Mouse (Mus musculus): ENCODE results near the gene Otub1. TPM values are rescaled to one million over a fixed set of nuclear protein-coding genes. Genes with fewer than 3 reads are reported as not detected.

The Otub1 gene
- polyA plus RNA-seq, 1 experiment from 2014 or later: 233 TPM

- H3K4me2 ChIP-seq: no peak overlapping the region
- no peak for ATAC-seq (ENCODE audit: low FRiP score)
- no peak overlapping the region for H3K27ac ChIP-seq
- no peaks in the 10 kb centered on the region for H3K9me3 ChIP-seq
- 49% methylated on average over 7 of the region's 7 CpGs for WGBS
- peaks cover 95% of the 10 kb centered on the region for H3K4me1 ChIP-seq (replicated peaks)
- no peak overlapping the region for H3K4me3 ChIP-seq
- peaks cover 62% of the 10 kb centered on the region for H3K27me3 ChIP-seq
- H3K36me3 ChIP-seq: no peaks in the 10 kb centered on the region
- H3K9ac ChIP-seq: peak overlapping the region; percentile 25; the same call in 1 of the 2 replicates
Measured at GRCm38 (mm10) chr19:7149158-7149685, 56.9 kb downstream of the Otub1 start.

GRCm38 (mm10) chr19:7148541-7149085, 57.5 kb downstream of the Otub1 start:
- 52% methylated on average over 8 of the region's 8 CpGs for whole genome bisulfite sequencing
- Histone ChIP-seq H3K4me3 (no peak overlapping the region), H3K27me3 (peaks cover 56% of the 10 kb centered on the region), H3K9me3 (no peaks in the 10 kb centered on the region), H3K36me3 (no peaks in the 10 kb centered on the region), H3K4me2 (no peak overlapping the region), H3K27ac (peak overlapping the region; percentile 35; the same call in 1 of the 2 replicates), H3K4me1 (replicated peaks) (peaks cover 95% of the 10 kb centered on the region), H3K9ac (peak overlapping the region; percentile 25)
- no peak for ATAC-seq (ENCODE audit: low FRiP score)

Other genes with a start within 250 kb of the Otub1 start
- gene Ppp1r14b, start 231.3 kb downstream of the Otub1 start, polyA plus RNA-seq (2015; fragmentation: Nextera tagmentation; extraction: Ambion mirVana): 114 and 143 TPM in 2 replicates
- 11.5 and 11.7 TPM in 2 replicates for gene Plcb3, start 229.8 kb downstream of the Otub1 start, polyA plus RNA-seq (2015; fragmentation: Nextera tagmentation; extraction: Ambion mirVana)
- gene Fkbp2, start 225.8 kb downstream of the Otub1 start, polyA plus RNA-seq (2015; fragmentation: Nextera tagmentation; extraction: Ambion mirVana): 108 and 109 TPM in 2 replicates
- 33.5 and 34.9 TPM in 2 replicates for gene Vegfb, start 218.7 kb downstream of the Otub1 start, polyA plus RNA-seq (2015; fragmentation: Nextera tagmentation; extraction: Ambion mirVana)
- 24.2 and 25.9 TPM in 2 replicates for gene Dnajc4, start 213.7 kb downstream of the Otub1 start, polyA plus RNA-seq (2015; fragmentation: Nextera tagmentation; extraction: Ambion mirVana)
- gene Nudt22, start 210.2 kb downstream of the Otub1 start, polyA plus RNA-seq (2015; fragmentation: Nextera tagmentation; extraction: Ambion mirVana): 18.6 and 23.8 TPM in 2 replicates
- 16.6 and 18.0 TPM in 2 replicates for gene Trpt1, start 210.2 kb downstream of the Otub1 start, polyA plus RNA-seq (2015; fragmentation: Nextera tagmentation; extraction: Ambion mirVana)
- 4.4 and 5.6 TPM in 2 replicates for gene Fermt3, start 186.8 kb downstream of the Otub1 start, polyA plus RNA-seq (2015; fragmentation: Nextera tagmentation; extraction: Ambion mirVana)
- gene Stip1, start 166.3 kb downstream of the Otub1 start, polyA plus RNA-seq (2015; fragmentation: Nextera tagmentation; extraction: Ambion mirVana): 233 and 239 TPM in 2 replicates
- 4.2 and 5.3 TPM in 2 replicates for gene Macrod1, start 149.5 kb downstream of the Otub1 start, polyA plus RNA-seq (2015; fragmentation: Nextera tagmentation; extraction: Ambion mirVana)
- gene Flrt1, start 100.6 kb downstream of the Otub1 start, polyA plus RNA-seq (2015; fragmentation: Nextera tagmentation; extraction: Ambion mirVana): 7.1 and 8.1 TPM in 2 replicates
- 881 and 924 TPM in 2 replicates for gene Cox8a, start 11.3 kb upstream of the Otub1 start, polyA plus RNA-seq (2015; fragmentation: Nextera tagmentation; extraction: Ambion mirVana)
- 65.3 and 66.6 TPM in 2 replicates for gene Naa40, start 34.9 kb upstream of the Otub1 start, polyA plus RNA-seq (2015; fragmentation: Nextera tagmentation; extraction: Ambion mirVana)
- 30.2 and 32.0 TPM in 2 replicates for gene Rcor2, start 61.0 kb upstream of the Otub1 start, polyA plus RNA-seq (2015; fragmentation: Nextera tagmentation; extraction: Ambion mirVana)
- gene Mark2, start 135.5 kb upstream of the Otub1 start, polyA plus RNA-seq (2015; fragmentation: Nextera tagmentation; extraction: Ambion mirVana): 40.9 and 42.5 TPM in 2 replicates
- 34.0 and 42.7 TPM in 2 replicates for gene Spindoc, start 176.7 kb upstream of the Otub1 start, polyA plus RNA-seq (2015; fragmentation: Nextera tagmentation; extraction: Ambion mirVana)
- 17.7 and 18.0 TPM in 2 replicates for gene 2700081O15Rik, start 211.3 kb upstream of the Otub1 start, polyA plus RNA-seq (2015; fragmentation: Nextera tagmentation; extraction: Ambion mirVana)

All from hindbrain, embryonic 13.5 days (tissue).